In genomic region chr14:47297785-47298407, GRCm38 (mm10) we compare ENCODE assay signal across 8 mouse cellular contexts. TPM values are rescaled to one million over a fixed set of nuclear protein-coding genes. Genes with fewer than 3 reads are reported as not detected.
DNase-seq lines count a peak whose midpoint lies in the region; ATAC-seq and TF ChIP-seq lines count a peak whose summit lies in the region.

Gene Mapk1ip1l, plus strand, starts transcription at chr14:47298266.

- H3K27ac ChIP-seq in ES-Bruce4 (ENCODE audit: insufficient read depth, low read length) = peak within 1 kb of the TSS; percentile 87
- H3K27ac ChIP-seq in forebrain, embryonic 14.5 days (ENCODE audit: low read depth, low read length) = peak within 1 kb of the TSS; percentile 96
- H3K27ac ChIP-seq in neural tube, embryonic 15.5 days (replicated peaks) = peak within 1 kb of the TSS; percentile 99

- TF ChIP-seq CTCF in ES-Bruce4 (IDR thresholded peaks at IDR 0.05; ENCODE audit: low read depth, low read length) = peak; percentile 65

- no peaks in the 10 kb centered on the region for H3K27me3 ChIP-seq in ES-Bruce4 (ENCODE audit: control insufficient read depth, insufficient read depth, low read length, poor library complexity, severe bottlenecking)
- no peaks in the 10 kb centered on the region for H3K27me3 ChIP-seq in forebrain, embryonic 14.5 days (replicated peaks; ENCODE audit: control insufficient read depth, insufficient read depth, low read length)
- H3K27me3 ChIP-seq in neural tube, embryonic 15.5 days (replicated peaks) = no peaks in the 10 kb centered on the region

- TF ChIP-seq EP300 in ES-Bruce4 (IDR thresholded peaks at IDR 0.05; ENCODE audit: insufficient read depth, low read depth, low read length) = peak; percentile 51; the same call in 1 of the 2 replicates

- peak; percentile 94 for ATAC-seq in cerebellum, adult (ENCODE audit: insufficient number of reproducible peaks, low FRiP score, low TSS enrichment)
- peak; percentile 90 for ATAC-seq in forebrain, embryonic 14.5 days
- ATAC-seq in neural tube, embryonic 15.5 days (ENCODE audit: low FRiP score) = peak; percentile 91

- H3K4me3 ChIP-seq in ES-Bruce4 (ENCODE audit: low read depth, low read length) = peak within 1 kb of the TSS; percentile 78
- peak within 1 kb of the TSS; percentile 83 for H3K4me3 ChIP-seq in forebrain, embryonic 14.5 days (ENCODE audit: low read depth, low read length)
- H3K4me3 ChIP-seq in neural tube, embryonic 15.5 days (replicated peaks) = peak within 1 kb of the TSS; percentile 99

- WGBS in forebrain, embryonic 14.5 days = under 1% methylated on average over 33 of the region's 34 CpGs
- WGBS in neural tube, embryonic 15.5 days = under 1% methylated on average over 34 of the region's 34 CpGs

- H3K4me2 ChIP-seq in forebrain, embryonic 14.5 days (ENCODE audit: low read length) = peak within 1 kb of the TSS; percentile 82
- H3K4me2 ChIP-seq in neural tube, embryonic 15.5 days = peak within 1 kb of the TSS; percentile 85

- peak; percentile 21 for TF ChIP-seq POLR2A in ES-Bruce4 (IDR thresholded peaks at IDR 0.05; ENCODE audit: insufficient read depth, low read length)

- peak; percentile 88 for DNase-seq in forebrain, embryonic 14.5 days (ENCODE audit: low spot score)
- peak; percentile 93 to 98 for DNase-seq in heart, postnatal 14 days
- DNase-seq in layer of hippocampus, adult 11-12 months (ENCODE audit: low spot score) = peak; percentile 89
- peak; percentile 89 to 91 for DNase-seq in lung, adult 18-20 months
- DNase-seq in testis, postnatal 14 days (ENCODE audit: low spot score) = peak; percentile 90

- intact Hi-C loops in heart, postnatal 14 days (cut with DNase I) = loop anchor here (2.0 kb wide), 1 partner anchor 21 kb away; the partner anchor contains the start of genes Socs4 and Wdhd1

- no peaks in the 10 kb centered on the region for H3K9me3 ChIP-seq in ES-Bruce4 (replicated peaks; ENCODE audit: control insufficient read depth, insufficient read depth, low read length, poor library complexity, severe bottlenecking)
- no peaks in the 10 kb centered on the region for H3K9me3 ChIP-seq in forebrain, embryonic 14.5 days (replicated peaks; ENCODE audit: control insufficient read depth, low read length)
- H3K9me3 ChIP-seq in neural tube, embryonic 15.5 days (replicated peaks) = no peaks in the 10 kb centered on the region

- H3K4me1 ChIP-seq in ES-Bruce4 (ENCODE audit: control insufficient read depth, insufficient read depth, low read length) = no peaks in the 10 kb centered on the region
- H3K4me1 ChIP-seq in forebrain, embryonic 14.5 days (ENCODE audit: control insufficient read depth, insufficient read depth, low read length) = peaks cover 12% of the 10 kb centered on the region
- peaks cover 33% of the 10 kb centered on the region for H3K4me1 ChIP-seq in neural tube, embryonic 15.5 days

- peak within 1 kb of the TSS; percentile 82 for H3K9ac ChIP-seq in ES-Bruce4 (ENCODE audit: low read depth, poor library complexity, severe bottlenecking)
- H3K9ac ChIP-seq in forebrain, embryonic 14.5 days (ENCODE audit: low read length) = peak within 1 kb of the TSS; percentile 95
- H3K9ac ChIP-seq in neural tube, embryonic 15.5 days (replicated peaks) = peak within 1 kb of the TSS; percentile 100

- peaks cover 19% of the 10 kb centered on the region for H3K36me3 ChIP-seq in ES-Bruce4 (ENCODE audit: control insufficient read depth, insufficient read depth, low read length, poor library complexity, severe bottlenecking)
- H3K36me3 ChIP-seq in forebrain, embryonic 14.5 days (ENCODE audit: control insufficient read depth, insufficient read depth, low read length) = no peaks in the 10 kb centered on the region
- H3K36me3 ChIP-seq in neural tube, embryonic 15.5 days = no peaks in the 10 kb centered on the region

RNA-seq across cellular contexts. Expression of gene Mapk1ip1l, which starts in this region (rescaled TPM):
- 204 and 215 TPM in 2 replicates for polyA plus RNA-seq in ES-Bruce4 (2011; ENCODE audit: insufficient read depth, insufficient read length, low read depth, missing spikeins)
- polyA plus RNA-seq in forebrain, embryonic 14.5 days (2014; fragmentation: Nextera tagmentation; extraction: Ambion mirVana) = 49.0 and 58.8 TPM in 2 replicates
- total RNA-seq in heart, postnatal 14 days (2021) = 10 to 100 TPM; 36.9 to 40.7 TPM
- polyA plus RNA-seq in neural tube, embryonic 15.5 days (2015; fragmentation: Nextera tagmentation; extraction: Ambion mirVana) = 35.6 and 41.6 TPM in 2 replicates

Comparison
In these comparisons a context has a peak if more than half of its experiments do, and no peak if none do; other contexts are left out.
1. Peak in every context shown above with its lines: DNase-seq, ATAC-seq, H3K4me3 ChIP-seq and H3K27ac ChIP-seq.